Mouse (Mus musculus) granulocyte monocyte progenitor cell, adult 5-6 weeks (primary cell): ENCODE results near the gene Ssbp3. TPM values are rescaled to one million over a fixed set of nuclear protein-coding genes. Genes with fewer than 3 reads are reported as not detected.

Source experiments
- ATAC-seq: replicated peaks from 2 replicates; pipeline ENCODE4 v1.8.0; 2016; ENCODE audit warnings: mild to moderate bottlenecking, moderate TSS enrichment, inconsistent platforms; ENCODE audit not compliant: poor library complexity, severe bottlenecking
- total RNA-seq, 2 experiments: library from RNA; stranded (forward) in 1 of 2; stranded (reverse) in 1 of 2; fragments of 200-712, 200-1000 nt in 1 of 2; fragments of >200 nt in 1 of 2; fragmentation: Nextera tagmentation in 1 of 2; gene quantifications; 2 replicates each; pipeline ENCODE4 v1.2.3; 2014 to 2017

Gene Ssbp3
- total RNA-seq, 2 experiments from 2014 or later: 19.2 to 43.2 TPM

GRCm38 (mm10) chr4:107026451-107026850, 116.0 kb downstream of the Ssbp3 start:
- ATAC-seq: no peak

DNA sequence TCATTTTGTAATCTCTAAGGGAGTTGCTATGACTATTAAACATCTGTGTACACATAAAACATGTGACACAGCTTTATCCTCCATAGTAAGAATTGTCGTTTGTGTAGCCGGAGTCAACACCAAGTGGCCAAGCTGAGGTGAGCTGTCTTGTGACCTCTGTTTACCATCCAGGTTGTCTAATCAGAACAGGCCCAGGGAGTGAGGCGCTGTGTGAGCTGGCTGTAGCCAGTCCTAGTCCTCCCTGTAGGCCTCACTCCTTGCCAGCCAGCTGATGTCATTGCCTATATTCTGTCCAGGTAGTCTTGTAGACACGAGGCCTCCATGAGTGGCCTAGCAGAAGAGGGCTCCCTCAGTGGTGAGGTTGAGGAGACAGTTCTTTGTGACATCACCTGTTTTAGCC, 125.2 kb downstream of the Ssbp3 start:
- ATAC-seq: no peak

DNA sequence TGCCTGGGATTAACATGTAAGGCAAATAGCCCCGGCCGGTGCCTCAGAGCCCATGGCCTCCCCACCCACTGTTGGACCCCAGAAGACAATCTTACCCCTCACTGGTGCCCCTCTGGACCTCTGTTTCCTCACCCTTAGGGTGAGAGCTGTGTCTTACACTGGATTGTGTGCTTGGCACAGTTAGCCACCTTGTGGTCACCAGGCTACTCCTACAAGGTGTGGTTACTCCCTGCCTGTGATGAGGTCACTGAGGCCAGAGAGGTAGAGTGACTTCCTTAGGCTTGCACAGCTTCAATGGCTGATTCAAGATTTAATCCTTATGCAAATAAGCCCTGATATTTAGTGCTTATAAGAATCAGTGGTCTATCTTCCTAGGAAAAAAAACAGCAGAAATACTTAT, 126.5 kb downstream of the Ssbp3 start:
- no peak for ATAC-seq

DNA sequence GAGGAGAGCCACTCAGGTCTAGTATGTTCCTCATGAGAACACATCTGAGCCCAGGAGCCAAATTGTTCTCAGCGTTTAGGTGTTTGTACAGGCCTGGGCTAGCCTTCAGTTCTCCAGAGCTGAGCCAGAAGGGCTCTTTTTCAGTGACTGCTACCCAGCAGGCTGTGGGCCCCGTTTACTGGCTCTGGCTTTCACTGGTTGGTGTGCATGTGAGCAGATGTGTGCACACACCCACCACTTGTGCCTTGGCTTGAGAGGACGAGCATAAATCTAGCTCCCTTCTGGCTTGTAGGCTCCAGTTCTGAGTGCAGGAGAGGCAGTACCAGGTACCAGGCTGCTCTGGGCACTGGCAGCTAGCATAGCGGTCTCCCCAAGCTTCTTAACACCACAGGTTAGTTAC, 127.8 kb downstream of the Ssbp3 start:
- no peak for ATAC-seq

DNA sequence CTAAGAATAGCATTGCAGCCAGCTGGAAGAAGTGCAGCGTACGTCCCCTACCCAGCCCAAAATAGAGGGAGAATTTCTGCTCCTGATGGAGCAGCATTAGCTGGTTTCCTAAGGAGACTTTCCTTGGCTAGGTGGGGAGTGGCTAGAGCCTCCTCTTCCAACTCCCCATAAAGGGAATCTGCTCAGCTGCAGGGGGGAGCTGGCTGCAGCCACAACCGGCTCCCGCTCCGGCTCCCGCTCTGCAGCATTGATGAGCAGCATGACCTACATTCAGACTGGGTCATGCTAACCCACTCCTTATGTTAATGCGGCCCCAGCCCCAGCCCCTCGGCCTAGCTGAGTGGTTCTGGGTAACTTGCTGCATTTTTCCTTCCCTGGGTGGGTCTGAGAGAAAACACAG, 128.8 kb downstream of the Ssbp3 start:
- no peak for ATAC-seq

DNA sequence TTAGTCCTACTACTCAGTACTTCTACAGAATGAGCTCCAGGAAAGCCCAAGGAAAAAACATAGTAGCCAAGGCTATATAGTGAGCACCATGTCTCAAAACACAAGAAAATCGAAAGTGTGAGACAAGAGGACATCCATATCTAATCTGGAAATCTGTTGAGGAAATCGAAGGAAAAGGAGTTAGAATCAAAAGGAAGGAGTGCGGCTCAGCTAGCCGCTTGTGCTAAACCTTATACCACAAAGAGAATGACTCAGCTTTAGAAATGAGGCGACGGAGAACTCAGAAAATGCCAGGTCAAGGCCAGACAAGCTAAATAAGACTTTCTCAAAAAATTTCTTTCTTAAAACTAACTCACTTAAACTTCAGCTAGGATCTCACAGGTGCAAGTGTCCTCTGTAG, 131.8 kb downstream of the Ssbp3 start:
- no peak for ATAC-seq

DNA sequence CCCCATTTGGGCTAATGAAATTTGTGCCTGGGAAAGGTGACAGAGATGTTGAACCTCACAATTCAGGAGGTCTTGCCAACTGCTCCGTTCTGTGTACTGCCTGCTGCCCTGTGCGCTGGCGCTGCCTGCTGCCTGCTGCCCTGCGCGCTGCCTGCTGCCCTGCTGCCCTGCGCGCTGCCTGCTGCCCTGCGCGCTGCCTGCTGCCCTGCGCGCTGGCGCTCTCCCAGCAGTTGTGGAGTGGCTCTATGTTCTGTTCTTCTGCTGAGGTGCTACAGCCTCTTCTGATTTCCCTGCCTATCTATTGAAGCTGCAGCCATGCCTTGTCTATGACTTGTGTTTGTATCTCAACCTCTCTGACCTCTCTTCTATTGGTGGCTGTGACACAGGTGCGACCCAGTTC, 134.7 kb downstream of the Ssbp3 start:
- ATAC-seq: no peak

GRCm38 (mm10) chr4:107047806-107048205, 137.3 kb downstream of the Ssbp3 start:
- peak; percentile 79 for ATAC-seq

GRCm38 (mm10) chr4:107048568-107049162, 138.2 kb downstream of the Ssbp3 start:
- ATAC-seq: peak; percentile 73

DNA sequence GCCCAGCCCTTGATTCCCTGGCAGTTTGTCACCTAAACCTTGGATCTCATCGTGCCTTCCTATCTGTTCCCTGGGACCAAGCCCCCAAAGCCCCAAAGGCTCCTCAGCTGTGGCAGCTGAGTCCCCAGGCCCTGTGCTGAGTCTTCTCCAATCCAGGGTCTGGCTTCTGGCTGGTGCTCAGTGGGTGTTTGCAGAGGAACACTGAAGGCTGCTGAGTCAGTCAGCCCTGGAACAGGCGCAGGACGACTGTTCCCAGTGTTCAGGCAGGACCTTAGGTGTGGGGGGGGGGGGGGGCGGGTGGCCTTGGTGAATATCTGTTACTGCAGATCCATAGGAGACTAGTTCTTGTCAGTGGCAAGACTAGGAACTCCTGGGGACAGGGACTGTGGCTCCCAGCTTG, 141.4 kb downstream of the Ssbp3 start:
- ATAC-seq: no peak

DNA sequence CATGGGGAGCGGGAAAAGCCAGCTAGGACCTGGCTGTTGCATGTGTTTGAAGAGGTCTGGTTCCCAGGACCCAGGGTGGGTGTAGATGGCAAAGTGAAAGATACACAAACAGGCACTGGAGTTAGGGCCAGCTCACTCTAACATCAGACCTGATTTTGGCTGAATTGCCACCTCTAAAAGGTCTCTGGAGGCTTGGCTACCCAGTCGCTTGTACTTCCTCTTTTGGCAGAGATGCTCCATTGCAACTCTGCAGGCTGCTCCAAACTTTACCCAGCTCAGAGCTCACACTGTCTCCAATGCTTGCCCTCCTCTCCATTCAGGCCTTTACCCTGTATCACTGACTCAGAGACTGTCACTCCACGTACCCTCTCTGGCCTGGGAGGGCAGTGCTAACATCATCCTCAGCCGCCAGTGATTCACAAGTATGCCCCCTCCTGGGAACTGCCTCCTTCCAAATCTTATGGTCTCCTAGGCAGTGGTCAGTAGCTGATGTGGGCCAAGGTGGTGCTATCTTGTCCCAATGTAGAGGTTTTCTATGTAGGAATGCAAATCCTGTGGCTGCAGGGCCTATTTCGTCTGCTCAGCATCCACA, 142.6 kb downstream of the Ssbp3 start:
- ATAC-seq: peak; percentile 45; the same call in 1 of the 2 replicates

DNA sequence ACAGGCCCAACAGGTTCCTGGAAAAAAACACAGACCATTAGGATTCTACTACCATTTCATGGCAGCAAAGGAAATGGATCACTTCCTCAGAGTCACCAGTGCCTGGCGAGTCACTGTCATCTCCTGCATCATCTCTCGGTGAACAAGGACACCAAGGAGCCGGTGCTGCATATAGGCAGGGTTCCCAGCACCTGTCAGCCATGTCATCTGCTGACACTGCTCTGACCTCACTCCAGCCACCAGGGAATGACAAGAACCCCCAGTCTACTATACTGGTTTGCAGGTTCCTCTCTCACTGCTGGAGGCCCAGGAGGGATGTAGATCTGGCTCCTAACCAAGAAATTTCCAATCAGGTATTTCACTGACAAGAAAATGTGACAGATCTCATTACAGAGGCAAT, 145.6 kb downstream of the Ssbp3 start:
- ATAC-seq: no peak

DNA sequence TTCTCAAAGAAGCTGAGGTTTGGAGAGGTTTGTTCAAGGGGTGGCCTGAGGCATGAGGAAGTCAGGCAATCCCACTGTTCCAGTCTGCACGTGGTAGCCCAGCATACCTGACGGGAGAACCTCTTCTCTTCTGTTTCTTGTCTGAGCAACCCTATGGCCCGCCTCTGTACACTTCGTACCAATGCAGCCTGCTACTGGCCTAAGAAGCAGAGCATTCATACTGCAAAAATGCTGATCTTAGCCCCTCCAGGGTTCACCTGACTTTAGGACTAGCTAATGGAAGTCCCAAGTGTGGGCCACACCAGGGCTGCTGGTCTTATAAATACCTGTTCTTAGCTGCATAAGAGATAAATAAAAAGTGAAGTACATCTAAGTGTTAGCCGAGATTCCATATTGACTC, 147.8 kb downstream of the Ssbp3 start:
- ATAC-seq: no peak

DNA sequence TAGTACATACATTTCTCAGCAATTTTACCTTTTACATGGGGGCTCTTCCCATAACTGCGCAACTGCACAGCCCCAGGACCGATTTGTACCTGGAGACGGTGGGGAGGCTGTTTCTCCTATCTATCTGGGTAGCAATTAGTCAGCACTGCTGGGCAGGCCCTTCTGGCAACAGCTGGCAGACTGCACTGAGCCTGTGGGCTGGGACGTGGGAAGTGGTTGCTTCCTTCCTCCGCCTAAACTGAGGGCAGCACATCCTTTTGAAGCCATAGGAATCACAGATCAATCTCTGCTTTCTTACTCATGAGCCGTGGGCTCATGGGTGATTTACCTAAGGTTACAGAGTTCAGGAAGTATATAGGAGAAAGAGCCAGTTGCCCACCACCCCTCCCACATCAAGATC, 148.3 kb downstream of the Ssbp3 start:
- no peak for ATAC-seq

DNA sequence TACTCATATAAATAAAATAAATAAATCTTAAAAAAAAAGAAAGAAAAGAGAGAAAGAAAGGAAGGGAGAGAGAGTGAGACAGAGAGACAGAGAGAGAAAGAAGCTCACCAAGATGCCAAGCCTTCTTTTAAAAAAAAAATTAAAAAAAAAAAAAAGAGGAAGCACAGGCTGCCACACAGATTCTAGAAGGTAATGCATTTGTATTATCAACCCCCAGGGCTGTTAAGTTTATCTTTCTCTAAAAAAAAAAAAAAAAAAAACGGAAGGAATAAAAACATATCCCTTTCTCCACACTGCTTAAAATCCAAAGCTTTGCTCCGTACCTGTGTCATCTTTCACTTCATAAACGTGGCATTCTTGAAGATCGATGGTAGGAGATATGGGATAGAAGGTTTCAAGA, 151.1 kb downstream of the Ssbp3 start:
- no peak for ATAC-seq

DNA sequence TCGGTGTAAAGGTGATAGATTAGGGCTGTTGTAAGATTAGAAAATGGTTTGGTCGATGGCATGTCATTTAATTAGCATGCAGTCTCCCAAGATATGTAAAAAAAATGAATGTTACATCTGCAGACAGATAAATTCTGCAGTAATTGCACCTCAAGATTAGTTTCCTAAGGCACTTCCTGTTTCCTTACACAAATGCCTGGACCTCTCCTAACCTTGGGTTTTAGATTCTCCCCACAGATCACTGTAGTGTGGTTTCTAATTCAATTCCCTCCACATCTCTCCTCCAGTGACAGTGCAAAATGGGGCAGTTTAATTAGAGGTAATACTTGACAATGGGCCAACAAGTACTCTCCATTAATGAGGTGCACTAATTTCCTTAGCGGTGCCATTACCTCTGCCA, 152.7 kb downstream of the Ssbp3 start:
- no peak for ATAC-seq

GRCm38 (mm10) chr4:107064394-107065098, 154.0 kb downstream of the Ssbp3 start:
- ATAC-seq: no peak

DNA sequence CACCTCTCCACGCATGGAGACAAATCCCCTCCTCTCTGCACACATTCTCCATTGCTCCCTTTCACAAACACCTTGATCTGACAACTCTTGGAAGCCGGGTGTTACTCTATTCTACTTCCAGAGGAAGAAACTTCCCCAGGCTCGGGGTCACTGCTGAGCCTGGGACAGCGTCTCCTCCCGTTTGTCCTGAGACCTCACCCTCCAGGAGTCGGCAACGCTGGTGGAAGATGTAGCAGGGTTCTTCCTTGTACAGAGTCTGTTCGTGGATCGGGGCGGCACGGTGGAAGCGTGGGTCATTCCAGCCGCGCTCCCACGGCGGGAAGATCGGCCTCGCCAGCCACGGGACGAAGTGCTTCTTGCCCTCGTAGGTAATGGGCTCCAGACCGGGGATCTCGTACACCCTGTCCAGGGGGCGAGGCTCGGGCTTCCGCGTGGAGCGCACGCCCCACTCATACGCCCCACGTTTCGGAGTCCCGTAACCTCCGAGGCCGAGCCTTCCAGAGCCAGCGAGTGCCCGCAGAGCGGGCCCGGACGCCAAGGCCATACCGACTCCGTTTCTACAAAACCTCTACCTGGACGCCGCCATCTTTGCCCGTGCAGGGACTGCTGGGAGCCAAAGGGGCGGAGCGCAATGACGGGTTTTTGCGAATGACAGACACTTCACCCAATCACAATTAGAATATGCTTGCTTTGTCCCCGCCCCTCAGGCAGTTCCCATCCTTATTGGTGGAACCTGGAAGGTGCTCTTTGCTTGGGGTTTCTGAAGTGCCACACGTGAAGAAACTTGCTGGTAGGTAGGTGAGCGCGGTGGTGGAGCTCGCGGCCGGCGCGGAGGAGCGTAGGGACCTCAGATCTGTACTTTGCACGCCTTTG, 156.0 kb downstream of the Ssbp3 start, which contains the start of the genes Mrpl37 and Cyb5rl:
Gene Mrpl37 (minus strand): TSS at position 617 of the 873 bp plus-strand sequence.
Gene Cyb5rl (plus strand): TSS at position 737 of the 873 bp plus-strand sequence.
- peak; percentile 98 for ATAC-seq

DNA sequence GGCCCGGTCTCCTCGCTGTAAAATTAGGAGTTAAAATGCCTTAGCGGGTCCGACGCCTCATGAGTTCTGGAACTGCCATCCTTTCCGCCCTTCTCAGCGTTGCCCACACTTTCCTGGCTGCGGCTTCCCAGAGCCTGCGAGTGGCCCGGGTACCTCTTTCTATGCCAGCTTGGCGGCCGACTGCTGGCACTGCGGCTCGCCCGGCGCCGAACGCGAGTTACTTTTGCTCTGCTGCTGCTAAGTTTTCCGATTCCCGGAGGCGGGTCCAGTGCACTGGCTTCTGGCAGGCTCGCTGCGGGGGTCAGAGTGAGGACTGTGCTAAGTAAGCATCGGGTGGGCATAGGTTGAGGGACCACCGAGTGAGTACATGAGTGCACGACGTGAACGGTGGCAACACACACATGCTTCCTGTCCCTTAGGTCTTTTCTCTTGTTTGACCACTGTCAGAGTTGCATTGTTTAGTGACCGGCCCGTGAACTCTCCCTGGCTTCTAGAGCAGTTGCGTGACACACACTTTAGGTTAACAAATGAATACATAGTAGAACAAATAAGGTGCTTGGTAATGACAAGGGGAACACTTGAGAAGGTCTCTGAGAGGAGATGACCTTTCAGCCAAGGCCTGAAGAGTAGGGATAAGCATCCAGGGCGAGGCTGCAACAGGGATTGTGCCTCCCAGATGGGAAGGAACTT, 156.8 kb downstream of the Ssbp3 start:
- ATAC-seq: peak; percentile 41

DNA sequence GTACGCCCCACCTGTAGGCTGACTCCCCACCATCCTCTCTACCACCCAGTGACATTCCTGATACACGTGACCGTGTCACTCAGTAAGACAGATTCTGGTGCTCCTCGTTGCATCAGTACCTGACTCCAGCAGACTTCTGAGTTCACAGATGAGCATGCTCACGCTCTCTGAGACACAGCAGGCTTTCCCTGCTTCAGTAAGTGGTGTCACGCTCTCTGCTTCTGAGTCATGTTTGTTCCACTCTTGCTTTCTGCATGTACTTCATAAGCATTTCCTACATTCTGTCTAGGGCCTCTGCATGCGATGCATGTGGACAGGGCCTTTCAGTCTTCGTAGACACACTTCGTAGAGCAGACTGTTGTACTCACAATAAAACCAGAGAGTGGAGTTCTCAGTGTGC, 161.8 kb downstream of the Ssbp3 start:
- no peak for ATAC-seq
